Mouse (Mus musculus): ENCODE measurements around the gene Tpra1.

Tpra1 gene

DNA sequence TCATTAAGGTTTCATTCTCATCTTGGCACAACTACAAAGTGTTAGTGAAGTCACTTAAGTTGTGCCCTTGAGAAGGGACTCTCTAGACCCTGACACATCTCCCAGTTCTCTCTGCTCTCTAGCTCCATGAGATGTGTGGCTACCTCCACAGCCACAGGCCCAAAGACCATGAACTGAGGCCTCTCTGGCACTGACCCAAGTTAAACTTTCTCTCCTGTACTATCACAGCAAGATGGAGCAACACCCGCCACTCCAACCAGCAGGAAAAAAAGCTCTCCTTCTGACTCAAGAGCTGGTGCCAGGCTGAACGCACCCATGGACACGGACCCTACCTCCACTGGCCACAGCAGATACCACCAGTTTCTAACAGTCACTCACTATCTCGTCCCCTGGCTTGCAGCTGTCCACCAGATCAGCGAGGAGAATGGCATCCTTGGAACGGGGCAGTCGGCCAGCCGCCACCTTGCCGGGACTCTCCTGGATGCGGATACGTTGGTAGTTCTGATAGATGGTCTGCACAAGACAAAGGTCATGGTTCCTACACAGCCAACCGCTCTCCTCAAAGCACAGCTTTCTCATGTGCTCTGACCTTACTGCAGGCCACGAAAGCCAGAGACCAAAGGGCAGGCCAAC lies 12.5 kb upstream of the Tpra1 start:
- no peak for DNase-seq (ENCODE audit: low spot score in 2 of 2)

DNA sequence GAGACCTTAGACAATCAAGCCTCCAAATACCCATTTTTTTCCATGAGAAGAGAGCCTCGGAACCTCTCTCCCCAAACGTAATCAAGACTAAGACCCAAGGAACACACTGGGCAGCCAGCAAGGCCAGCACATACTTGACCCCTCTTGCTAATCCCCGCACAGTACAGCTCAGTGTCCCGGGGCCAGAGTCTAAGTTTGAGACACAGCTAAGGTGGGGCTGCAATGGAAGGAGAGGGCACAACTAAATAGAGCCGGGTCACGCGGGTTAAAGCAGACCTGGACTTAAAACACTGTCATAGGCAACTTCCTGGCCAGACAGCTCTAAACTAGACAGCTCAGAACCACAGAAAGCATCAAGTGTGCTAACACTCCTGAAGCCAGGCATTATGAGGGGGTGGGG lies 11.2 kb upstream of the Tpra1 start:
- no peak for DNase-seq (ENCODE audit: low spot score in 2 of 2)

DNA sequence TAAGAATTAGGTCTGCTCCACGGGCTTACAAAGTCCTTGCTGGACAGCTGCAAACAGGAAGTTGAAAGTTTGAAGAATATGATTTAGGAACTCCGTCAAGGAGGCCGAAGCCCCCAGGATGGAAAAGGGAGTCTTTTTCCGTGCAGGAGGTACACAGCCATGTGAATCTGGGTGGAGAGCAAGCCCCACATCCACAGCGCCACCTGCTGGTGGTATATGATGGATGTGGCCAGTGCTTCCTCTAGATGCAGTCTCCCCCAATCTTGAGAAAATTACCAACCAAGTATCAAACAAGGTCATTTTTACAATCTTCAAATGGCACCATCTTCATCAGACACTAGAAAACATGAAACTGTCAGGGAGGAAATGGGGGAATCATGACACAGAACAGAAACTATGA lies 8.5 kb upstream of the Tpra1 start:
- peak in 1 of 2 experiments; percentile 84 for DNase-seq (ENCODE audit: low spot score in 2 of 2)

DNA sequence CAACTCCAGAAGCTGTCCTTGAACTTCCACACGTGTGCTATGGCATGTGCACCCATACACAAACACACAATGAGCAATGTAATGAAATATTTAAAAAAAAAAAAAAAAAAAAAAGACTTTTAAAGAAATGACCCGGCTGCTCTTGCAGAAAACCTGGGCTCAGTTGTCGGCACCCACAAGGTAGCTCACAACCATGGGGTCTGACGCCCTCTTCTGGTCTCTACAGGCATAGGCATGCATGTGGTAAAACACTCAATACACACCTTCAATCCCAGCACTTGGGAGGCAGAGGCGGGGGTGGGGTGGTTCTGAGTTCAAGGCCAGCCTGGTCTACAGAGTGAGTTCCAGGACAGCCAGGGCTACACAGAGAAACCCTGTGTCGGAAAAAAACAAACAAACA lies 6.1 kb upstream of the Tpra1 start:
- DNase-seq (ENCODE audit: low spot score in 2 of 2): peak in 1 of 2 experiments; percentile 27

DNA sequence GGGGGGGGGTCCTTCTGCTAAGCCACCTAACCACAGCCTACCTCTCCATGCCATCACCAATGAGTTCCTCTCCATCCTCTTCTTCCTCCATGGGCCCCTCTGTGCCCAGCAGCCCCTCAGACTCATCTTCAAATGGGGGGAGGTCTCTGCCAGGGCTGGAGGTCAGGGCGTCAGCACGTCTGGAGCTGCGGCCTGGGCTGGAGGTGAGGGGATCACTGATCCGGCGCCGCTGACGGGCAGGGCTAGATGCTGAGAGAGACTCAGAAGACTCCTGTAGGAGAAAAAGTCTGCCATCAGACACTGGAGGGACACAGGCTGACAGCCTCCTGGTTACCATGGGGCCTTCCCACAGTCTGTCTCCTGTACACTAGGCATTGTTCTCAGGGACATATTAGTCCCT lies 4.8 kb upstream of the Tpra1 start:
- peak in 1 of 2 experiments; percentile 32 for DNase-seq (ENCODE audit: low spot score in 2 of 2)

DNA sequence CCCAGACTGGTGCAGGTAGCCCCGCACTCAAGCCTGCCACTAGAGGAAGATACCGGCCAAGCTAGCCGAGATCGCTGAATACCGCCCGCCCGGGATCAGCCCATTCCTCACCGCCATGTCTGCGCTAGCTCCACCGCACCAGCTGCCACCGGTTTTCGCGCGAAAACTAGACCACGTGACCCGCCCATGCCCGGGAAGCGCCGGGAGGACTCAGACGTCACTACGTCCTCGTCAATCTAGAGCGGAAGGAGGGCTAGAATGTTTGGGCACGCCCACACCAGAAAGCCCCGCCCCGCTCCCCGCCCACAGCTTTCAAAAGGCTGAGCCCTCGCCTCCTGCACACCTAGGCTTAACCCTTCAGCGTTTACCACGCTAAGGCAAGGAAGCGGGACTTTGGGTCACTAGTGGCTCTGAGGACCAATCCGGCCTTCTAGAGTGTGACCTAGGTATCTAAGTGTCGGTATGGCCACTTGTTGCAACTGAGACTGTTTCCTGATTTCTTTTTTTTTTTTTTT lies 3.5 kb upstream of the Tpra1 start, which contains the start of gene Mcm2:
Mcm2 (minus strand) TSS at position 247 of the 515 bp plus-strand sequence.
- DNase-seq (ENCODE audit: low spot score in 2 of 2): peak; percentile 98 to 99

DNA sequence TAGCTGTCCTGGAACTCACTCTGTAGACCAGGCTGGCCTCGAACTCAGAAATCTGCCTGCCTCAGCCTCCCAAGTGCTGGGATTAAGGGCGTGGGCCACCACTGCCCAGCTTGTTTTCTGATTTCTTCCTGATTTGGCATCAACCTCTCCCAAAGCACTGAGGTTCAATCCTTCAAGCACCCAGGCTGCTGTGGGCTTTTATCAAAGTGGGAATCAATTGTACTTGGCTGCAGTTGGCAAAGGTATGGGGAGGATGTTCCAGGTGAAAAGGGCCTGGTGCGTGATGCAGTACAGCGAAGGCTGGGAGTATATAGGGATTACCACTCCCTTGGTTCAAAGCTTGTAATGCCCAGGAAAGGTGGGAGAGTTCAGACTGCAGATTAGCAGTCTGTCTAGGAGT lies 3.0 kb upstream of the Tpra1 start:
- no peak for DNase-seq (ENCODE audit: low spot score in 2 of 2)

DNA sequence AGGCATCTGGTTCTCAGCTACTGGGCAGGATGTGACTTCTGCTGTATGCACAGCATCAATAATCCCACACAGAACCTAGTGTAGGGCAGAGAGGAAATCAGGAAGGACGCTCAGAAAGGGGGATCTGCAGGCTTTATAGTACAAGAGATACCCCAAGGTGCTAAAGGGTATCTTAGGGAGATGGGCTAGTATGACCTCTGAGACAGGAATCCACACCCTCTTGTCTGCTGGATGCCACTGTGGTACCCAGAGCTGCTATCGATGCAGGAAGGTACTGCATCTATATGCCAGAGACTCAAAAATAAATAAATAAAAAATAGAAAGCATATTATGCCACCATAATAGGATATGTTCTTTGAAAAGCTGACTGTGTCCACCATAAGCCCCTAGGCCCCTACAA lies 2.4 kb upstream of the Tpra1 start:
- no peak for DNase-seq (ENCODE audit: low spot score in 2 of 2)

DNA sequence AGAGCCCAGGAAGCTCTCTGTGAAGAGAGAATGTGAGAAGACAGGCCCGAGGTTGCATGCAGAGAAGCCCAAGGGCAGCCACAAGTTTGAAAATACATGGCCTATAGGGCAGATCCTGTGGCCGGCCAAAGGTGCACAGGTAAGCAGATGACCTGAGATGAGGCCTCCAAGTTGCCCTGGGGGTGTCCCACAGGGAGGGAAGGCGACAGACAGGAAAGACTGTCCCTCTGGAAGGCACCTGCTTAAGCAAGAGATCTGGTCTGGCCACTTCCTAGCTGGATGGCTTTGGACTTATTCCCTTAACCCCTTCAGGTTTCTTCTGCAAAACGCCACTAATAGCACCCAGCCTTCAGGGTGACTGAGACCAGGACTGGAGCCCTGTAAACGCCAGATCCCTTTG lies 580 bp upstream of the Tpra1 start:
- peak in 1 of 2 experiments; percentile 25 for DNase-seq (ENCODE audit: low spot score in 2 of 2)

DNA sequence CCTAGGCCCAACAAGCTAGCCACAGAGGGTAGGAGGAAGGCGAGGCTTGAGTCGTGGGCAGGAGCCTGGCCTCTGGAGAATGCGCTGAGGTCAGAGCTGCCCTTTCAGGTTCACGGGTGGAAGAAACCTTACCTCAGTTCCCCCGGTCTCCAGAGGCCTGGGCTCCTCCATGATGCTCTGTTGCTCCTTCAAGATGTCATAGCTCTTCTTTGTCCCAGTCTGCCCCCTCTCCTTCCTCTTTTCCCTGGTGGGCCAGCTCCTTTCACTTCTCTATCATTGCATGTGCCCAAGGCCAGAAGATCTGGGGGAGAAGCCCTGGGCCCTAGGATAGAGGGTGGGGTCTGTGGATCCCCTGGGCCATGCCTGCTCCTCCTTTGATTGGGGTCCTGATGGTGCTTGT lies 1.7 kb downstream of the Tpra1 start:
- DNase-seq (ENCODE audit: low spot score in 2 of 2): peak in 1 of 2 experiments; percentile 25

DNA sequence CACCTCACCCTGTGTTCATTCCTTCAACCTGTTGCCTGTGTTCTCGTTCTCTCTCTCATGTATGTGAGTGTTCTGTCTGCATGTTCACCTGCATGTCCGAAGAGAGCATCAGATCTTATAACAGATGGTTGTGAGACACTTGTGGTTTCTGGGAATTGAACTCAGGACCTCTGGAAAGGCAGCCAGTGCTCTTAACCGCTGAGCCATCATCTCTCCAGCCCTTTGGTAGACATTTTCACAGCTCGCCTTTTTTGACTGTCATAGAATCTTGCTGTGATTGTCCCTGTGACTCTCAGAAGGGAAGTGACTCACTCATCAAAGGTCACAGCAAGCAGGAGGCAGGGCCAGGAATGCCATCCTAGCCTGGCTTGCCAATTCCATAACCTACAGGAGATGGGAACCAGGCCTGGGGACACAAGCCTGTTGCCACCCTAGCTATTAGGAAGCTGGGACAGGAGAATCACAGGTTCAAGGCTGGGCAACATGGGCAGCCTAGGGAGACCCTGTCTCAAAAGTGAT lies 2.5 kb downstream of the Tpra1 start:
- no peak for DNase-seq (ENCODE audit: low spot score in 2 of 2)

DNA sequence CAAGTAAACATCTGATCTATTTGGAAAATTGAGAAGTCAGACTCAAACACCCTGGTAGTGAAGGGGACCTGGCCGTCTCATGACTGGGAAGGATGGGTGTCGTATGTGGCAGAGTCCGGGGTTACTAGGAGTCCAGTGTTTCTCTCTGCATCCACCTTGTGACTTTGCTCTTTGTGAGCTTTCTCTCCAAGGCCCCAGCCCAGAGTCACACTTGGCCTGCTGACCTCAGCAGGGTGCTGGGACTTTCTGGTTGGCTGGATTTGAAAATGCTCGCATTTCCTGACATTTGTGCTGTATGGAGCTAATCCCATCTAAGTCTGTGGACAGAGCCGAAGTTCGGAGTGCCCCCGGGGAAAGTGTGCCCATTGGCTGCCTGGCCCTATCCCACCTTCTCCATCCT lies 3.0 kb downstream of the Tpra1 start:
- DNase-seq (ENCODE audit: low spot score in 2 of 2): no peak

DNA sequence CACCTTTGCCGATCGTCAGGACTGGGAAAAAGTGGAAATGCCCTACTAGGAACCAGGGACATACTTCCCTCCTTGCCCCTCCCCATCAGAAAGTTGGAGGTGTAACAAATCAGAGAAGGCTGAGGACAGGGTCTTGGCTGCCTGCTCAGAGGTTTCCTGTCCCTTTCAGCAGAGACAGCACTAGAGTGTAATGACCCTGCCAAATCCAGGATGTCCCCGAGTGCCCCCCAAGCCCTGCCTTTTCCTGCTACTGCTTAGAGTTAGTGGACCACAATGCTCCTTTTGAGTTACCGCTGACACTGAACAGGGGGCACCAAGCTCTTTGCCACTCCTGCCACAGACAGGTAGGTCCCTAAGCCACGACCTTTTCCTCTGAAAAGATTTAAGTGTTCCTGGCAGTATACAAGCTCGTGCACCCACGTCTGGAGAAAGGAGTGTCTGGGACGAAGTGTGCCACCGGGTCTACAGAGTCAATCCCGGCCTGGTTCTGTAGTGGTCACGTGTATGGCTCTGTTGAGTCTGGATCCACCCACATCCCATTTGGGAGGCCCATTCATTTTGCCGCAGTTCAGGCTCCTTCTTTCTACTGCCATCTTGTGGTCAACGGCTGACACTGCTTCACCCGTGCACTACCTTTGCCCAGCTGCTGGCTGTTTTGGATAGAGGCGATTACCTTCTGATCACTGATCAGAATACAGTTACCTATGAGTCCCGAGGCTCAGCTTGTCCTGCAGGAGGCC lies 4.5 kb downstream of the Tpra1 start:
- peak; percentile 56 to 74 for DNase-seq (ENCODE audit: low spot score in 2 of 2)

DNA sequence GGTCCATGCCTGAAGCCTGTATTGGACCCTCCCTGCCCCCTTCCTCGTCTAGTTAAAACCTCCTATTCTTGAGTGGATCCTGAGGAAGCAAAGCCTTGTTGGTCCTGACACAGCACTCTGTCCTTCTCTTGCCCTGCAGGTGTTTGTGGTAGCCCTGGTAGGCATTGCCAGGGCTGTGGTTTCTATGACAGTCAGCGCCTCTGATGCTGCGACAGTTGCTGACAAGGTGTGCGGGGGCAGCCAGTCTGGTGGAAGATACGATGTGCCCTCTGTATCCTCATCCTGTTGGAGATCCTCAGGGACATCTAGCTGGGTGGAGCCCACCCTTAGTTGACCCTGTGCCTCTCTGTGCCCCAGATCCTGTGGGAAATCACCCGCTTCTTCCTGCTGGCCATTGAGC lies 7.1 kb downstream of the Tpra1 start:
- DNase-seq (ENCODE audit: low spot score in 2 of 2): no peak

DNA sequence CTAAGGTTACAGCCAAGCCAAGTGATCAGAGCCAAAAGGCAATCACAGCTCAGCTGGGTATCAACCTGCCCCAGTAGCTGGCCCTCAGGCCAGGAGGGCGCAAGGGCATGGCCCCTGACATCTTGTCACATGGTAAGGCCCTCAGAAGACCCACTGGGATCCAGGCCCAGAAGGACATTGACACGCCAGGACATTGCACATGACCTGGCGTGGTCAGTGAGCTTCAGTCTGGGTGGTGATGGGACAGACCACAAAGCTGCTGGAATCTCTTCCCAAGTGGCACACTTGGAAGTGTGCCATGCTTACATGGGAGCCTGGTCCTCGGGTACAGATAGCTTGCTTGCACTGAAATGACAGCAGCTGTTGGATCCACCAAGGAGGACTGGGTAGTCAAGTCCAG lies 11.0 kb downstream of the Tpra1 start:
- DNase-seq (ENCODE audit: low spot score in 2 of 2): peak in 1 of 2 experiments; percentile 12

DNA sequence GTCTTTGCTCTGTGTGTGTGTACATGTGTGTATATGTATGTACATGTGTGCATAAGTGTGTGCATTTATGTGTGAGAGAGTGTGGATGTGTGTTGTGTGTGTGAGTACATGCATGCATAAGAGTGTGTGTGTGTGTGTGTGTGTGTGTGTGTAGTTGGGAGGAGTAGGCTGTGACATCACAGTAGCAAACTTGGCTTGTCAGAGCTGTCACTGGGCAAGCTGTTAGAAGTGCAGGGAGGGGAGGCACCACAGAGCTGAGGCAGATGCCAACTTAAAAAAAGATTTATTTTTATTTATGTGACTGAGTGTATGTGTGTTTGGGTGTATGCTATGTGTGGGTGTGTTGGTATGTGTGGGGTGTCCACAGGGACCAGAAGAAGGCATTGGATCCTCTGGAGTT lies 11.4 kb downstream of the Tpra1 start:
- no peak for DNase-seq (ENCODE audit: low spot score in 2 of 2)

DNA sequence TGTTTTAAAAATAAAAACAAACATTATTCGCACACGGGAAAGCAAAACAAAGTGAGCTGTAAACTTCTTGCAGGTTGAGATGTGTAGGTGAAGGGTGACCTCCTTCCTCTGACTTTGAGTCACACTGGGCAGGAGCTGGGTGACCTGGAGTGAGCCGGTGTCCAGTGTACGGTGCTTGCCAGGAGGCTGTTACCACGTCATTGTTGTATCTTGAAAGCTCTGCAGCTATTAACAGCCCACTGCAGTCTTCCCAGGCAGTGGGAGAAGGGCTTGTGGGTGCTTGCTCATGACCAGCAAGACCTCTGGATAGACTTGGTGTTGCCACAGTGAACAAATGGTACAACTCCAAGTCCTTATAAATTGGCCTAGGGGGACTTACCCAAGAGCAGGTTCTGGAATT lies 12.7 kb downstream of the Tpra1 start:
- DNase-seq (ENCODE audit: low spot score in 2 of 2): no peak

DNA sequence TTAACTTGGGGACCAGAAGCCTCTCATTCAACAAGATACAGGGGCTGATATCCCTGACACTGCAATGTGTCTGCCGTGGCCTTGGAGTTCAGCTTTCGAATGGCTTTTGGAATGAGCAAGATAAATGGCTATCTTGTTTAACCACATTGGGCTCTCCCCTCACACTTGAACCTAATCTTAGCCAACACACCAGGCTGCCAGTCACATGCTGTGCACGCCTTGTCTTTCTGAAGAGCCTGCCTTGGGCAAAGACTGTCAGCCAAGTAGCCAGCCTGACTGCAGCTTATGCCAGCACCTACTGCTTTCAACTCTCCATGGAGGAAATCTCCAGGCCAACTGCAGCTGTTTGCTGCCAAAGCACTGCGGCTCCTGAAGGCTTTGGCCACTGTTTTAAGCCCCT lies 13.5 kb downstream of the Tpra1 start:
- peak; percentile 72 to 77 for DNase-seq (ENCODE audit: low spot score in 2 of 2)

DNA sequence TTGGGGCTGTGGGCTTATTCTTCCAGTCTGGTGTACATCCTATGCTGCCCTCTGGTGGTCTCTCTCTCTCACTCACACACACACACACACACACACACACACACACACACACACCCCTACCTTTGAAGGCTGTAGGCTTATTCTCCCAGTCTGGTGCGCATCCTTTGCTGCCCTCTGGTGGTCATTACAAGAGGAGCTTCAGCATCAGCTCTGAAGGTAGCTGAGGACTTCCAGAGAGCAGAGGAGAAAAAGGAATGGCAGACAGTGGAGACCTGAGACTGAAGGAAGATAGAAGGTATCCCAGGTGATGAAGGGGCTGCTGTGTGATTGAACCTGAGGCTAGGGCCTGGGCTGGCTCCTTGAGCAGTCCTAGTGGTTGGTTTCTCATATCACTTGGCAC lies 14.1 kb downstream of the Tpra1 start:
- DNase-seq (ENCODE audit: low spot score in 2 of 2): peak; percentile 57 to 79

DNA sequence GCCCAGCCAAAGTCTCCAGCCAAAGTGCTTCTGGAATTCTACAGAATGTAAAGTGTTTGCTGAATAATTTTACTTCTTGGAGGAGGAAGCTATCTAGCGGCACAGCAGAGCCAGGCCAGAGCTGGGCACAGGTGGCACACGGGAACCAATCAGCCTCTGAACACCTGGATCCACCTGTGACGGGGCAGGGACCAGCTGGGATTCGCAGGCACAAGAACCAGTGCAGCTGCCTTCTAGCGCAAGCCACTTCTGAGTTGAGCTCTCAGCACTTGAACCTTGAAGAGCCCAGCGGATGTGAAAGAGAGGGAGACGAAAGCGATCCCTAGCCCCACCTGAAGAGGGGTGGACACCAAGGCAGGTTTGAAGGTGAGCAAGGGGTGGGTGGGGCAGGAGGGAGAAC lies 16.8 kb downstream of the Tpra1 start:
- DNase-seq (ENCODE audit: low spot score in 2 of 2): no peak

DNA sequence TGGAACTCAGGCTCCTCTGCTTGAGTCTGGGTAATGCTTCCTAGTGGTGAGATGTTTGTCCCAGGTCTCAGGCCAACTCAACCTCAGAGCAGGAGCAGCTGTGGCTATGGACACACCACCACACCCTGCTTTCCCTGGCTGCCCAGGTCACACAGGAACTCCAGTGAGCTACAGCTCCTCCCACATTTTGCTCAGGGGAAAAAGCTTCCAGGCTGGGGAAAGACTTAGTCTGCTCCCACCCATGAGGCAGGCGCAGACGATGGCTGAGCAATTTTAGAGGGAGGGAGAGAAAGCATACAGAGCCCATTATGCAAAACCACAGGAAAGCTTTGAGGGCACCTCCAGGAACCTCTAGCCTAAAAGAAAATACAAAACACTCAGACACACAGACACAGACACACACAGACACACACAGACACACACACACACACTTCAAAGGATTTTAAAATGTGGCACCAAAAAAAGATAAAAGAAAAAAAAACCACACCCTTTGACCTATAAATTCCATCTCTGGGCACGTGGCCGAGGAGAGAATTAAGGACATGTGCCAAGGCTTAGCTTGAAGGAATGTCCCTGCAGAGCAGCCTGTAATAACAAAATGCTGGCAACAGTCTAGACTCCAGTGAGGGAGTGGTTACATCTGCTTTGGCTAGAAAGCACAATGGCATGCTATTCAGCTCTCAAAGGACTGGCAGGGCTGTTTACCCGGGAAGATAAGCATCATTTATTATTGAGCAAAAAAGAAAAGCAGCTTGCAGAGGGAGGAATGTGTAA lies 22.6 kb downstream of the Tpra1 start:
- DNase-seq (ENCODE audit: low spot score in 2 of 2): peak in 1 of 2 experiments; percentile 13

DNA sequence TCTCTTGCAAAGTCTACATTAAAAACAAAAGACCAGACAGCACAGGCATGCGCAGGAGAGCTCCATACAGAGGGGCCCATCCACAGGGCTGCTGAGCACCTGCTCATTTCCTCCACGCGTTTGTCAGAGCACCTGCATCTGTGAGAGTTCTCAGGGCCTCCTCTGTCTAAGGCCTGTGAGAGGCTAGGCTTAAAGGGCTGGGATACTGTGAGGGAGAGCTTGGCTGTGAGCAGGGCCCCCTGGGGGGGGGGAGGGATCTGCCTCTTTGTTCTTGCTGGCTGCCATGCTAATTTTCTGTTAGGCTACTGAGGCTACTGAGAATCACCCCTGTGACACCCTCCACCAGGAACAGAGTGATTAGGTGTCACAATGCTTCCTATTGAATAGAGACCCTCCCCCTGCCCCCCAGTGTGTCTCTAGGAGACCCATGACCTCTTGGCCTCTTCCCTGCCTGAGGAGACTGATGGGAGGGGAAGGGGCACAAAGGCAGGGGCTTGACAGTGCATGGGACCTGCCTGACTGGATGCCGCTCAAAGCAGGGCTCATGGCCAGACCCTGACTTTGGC lies 23.7 kb downstream of the Tpra1 start:
- peak in 1 of 2 experiments; percentile 13 for DNase-seq (ENCODE audit: low spot score in 2 of 2)
